11 mouse cellular contexts compared by ENCODE assay signal in genomic region chr7:46238346-46238745, GRCm38 (mm10). TPM values are rescaled to one million over a fixed set of nuclear protein-coding genes. Genes with fewer than 3 reads are reported as not detected.
DNase-seq lines count a peak whose midpoint lies in the region; ATAC-seq and TF ChIP-seq lines count a peak whose summit lies in the region.
"Had no signal": no experiment of that assay in that cellular context is flagged by ENCODE, and none has a peak within 500 bp of the region (broad histone marks: within the 10 kb centered on the region; RNA-seq: fewer than 3 reads in every experiment).

Gene Ush1c (minus strand): TSS chr7:46238503.

- 11% methylated on average over 10 of the region's 10 CpGs for WGBS in heart, embryonic 10.5 days
- 18% methylated on average over 10 of the region's 10 CpGs for WGBS in intestine, embryonic 15.5 days
- 22% methylated on average over 10 of the region's 10 CpGs for WGBS in midbrain, embryonic 14.5 days
- 41% methylated on average over 10 of the region's 10 CpGs for WGBS in thymus, adult 2 months

- H3K4me1 ChIP-seq in heart, embryonic 10.5 days = peaks cover 27% of the 10 kb centered on the region
- H3K4me1 ChIP-seq in intestine, embryonic 15.5 days (replicated peaks) = 0 out of 2 replicates have a peak, but pooled peaks cover 5% of the 10 kb centered on the region
- peaks cover 13% of the 10 kb centered on the region; the same call in 1 of the 2 replicates for H3K4me1 ChIP-seq in midbrain, embryonic 14.5 days (ENCODE audit: control insufficient read depth, insufficient read depth, low read length)
- H3K4me1 ChIP-seq in thymus, adult 2 months (replicated peaks; ENCODE audit: control insufficient read depth, insufficient read depth, low read length) = no peaks in the 10 kb centered on the region

- H3K36me3 ChIP-seq in heart, embryonic 10.5 days = no peaks in the 10 kb centered on the region
- H3K36me3 ChIP-seq in intestine, embryonic 15.5 days = no peaks in the 10 kb centered on the region
- no peaks in the 10 kb centered on the region for H3K36me3 ChIP-seq in midbrain, embryonic 14.5 days (ENCODE audit: control insufficient read depth, insufficient read depth, low read length)
- H3K36me3 ChIP-seq in thymus, adult 2 months (ENCODE audit: control insufficient read depth, insufficient read depth, low read length) = no peaks in the 10 kb centered on the region

- peak within 1 kb of the TSS; percentile 49 for H3K4me2 ChIP-seq in intestine, embryonic 15.5 days (replicated peaks)
- no peak within 1 kb of the TSS for H3K4me2 ChIP-seq in midbrain, embryonic 14.5 days (ENCODE audit: low read length)
- H3K4me2 ChIP-seq: forebrain, embryonic 13.5 days had no signal

- no peak for TF ChIP-seq CTCF in thymus, adult 2 months (IDR thresholded peaks at IDR 0.05; ENCODE audit: borderline replicate concordance, control insufficient read depth, extremely low read depth, insufficient read depth, low read length, poor library complexity)

- no peak for DNase-seq in heart, embryonic 10.5 days (ENCODE audit: low spot score)
- DNase-seq in heart, postnatal 25 days (ENCODE audit: low spot score) = no peak
- DNase-seq in embryo, embryonic 11 days = peak; percentile 34
- peak; percentile 81 to 84 for DNase-seq in kidney, postnatal 36 days
- DNase-seq in midbrain, embryonic 14.5 days = no peak
- DNase-seq in thymus, adult 2 months = no peak
- DNase-seq: right cerebral cortex, adult 18-20 months had no signal

- ATAC-seq in intestine, embryonic 15.5 days = peak; percentile 83
- no peak for ATAC-seq in midbrain, embryonic 14.5 days (ENCODE audit: low FRiP score, low TSS enrichment)
- ATAC-seq in CD4-positive, CD25-positive, alpha-beta regulatory T cell, adult 4 months = no peak
- ATAC-seq: forebrain, embryonic 13.5 days had no signal

- H3K27me3 ChIP-seq in heart, embryonic 10.5 days (ENCODE audit: insufficient read depth, poor library complexity, severe bottlenecking) = peaks cover 31% of the 10 kb centered on the region
- H3K27me3 ChIP-seq in intestine, embryonic 15.5 days (replicated peaks) = no peaks in the 10 kb centered on the region
- H3K27me3 ChIP-seq in midbrain, embryonic 14.5 days (ENCODE audit: control insufficient read depth, insufficient read depth, low read length) = no peaks in the 10 kb centered on the region
- no peaks in the 10 kb centered on the region for H3K27me3 ChIP-seq in thymus, adult 2 months (ENCODE audit: control insufficient read depth, insufficient read depth, low read length)
- H3K27me3 ChIP-seq: forebrain, embryonic 13.5 days had no signal

- intact Hi-C loops in heart, postnatal 25 days (cut with DNase I) = no loop called here

- H3K9me3 ChIP-seq in heart, embryonic 10.5 days = no peaks in the 10 kb centered on the region
- no peaks in the 10 kb centered on the region for H3K9me3 ChIP-seq in intestine, embryonic 15.5 days
- no peaks in the 10 kb centered on the region for H3K9me3 ChIP-seq in midbrain, embryonic 14.5 days (ENCODE audit: control insufficient read depth, low read length)
- H3K9me3 ChIP-seq: forebrain, embryonic 13.5 days had no signal

- TF ChIP-seq POLR2A in thymus, adult 2 months (IDR thresholded peaks at IDR 0.05; ENCODE audit: control insufficient read depth, extremely low read depth, insufficient read depth, low read length, poor library complexity) = no peak

- H3K9ac ChIP-seq in intestine, embryonic 15.5 days = peak within 1 kb of the TSS; percentile 41
- no peak within 1 kb of the TSS for H3K9ac ChIP-seq in midbrain, embryonic 14.5 days (replicated peaks; ENCODE audit: low read length)
- H3K9ac ChIP-seq: forebrain, embryonic 13.5 days had no signal

- peak within 1 kb of the TSS; percentile 65 for H3K27ac ChIP-seq in heart, embryonic 10.5 days
- peak within 1 kb of the TSS; percentile 77 for H3K27ac ChIP-seq in intestine, embryonic 15.5 days
- no peak within 1 kb of the TSS for H3K27ac ChIP-seq in midbrain, embryonic 14.5 days (replicated peaks; ENCODE audit: low read depth, low read length)
- no peak within 1 kb of the TSS for H3K27ac ChIP-seq in thymus, adult 2 months (ENCODE audit: control insufficient read depth, insufficient read depth, low read length)
- H3K27ac ChIP-seq: forebrain, embryonic 13.5 days had no signal

- peak within 1 kb of the TSS; percentile 18 for H3K4me3 ChIP-seq in heart, embryonic 10.5 days
- peak within 1 kb of the TSS; percentile 35 for H3K4me3 ChIP-seq in intestine, embryonic 15.5 days (replicated peaks)
- no peak within 1 kb of the TSS for H3K4me3 ChIP-seq in midbrain, embryonic 14.5 days (replicated peaks; ENCODE audit: low read depth, low read length)
- no peak within 1 kb of the TSS for H3K4me3 ChIP-seq in thymus, adult 2 months (ENCODE audit: control insufficient read depth, insufficient read depth, low read length)
- H3K4me3 ChIP-seq: forebrain, embryonic 13.5 days had no signal

RNA-seq across cellular contexts. Expression of gene Ush1c, which starts in this region (rescaled TPM):
- polyA plus RNA-seq in heart, embryonic 10.5 days (2016; fragmentation: Nextera tagmentation; extraction: Ambion mirVana) = 2.0 and 3.0 TPM in 2 replicates
- total RNA-seq in heart, postnatal 25 days (2021) = 1 to 10 TPM; 7.4 to 8.6 TPM
- 64.2 and 66.5 TPM in 2 replicates for polyA plus RNA-seq in intestine, embryonic 15.5 days (2015; fragmentation: Nextera tagmentation; extraction: Ambion mirVana)
- 0.83 and 1.7 TPM in 2 replicates for polyA plus RNA-seq in midbrain, embryonic 14.5 days (2014; fragmentation: Nextera tagmentation; extraction: Ambion mirVana)
- polyA plus RNA-seq in CD4-positive, CD25-positive, alpha-beta regulatory T cell, adult 4 months (2017; shearing (Covaris generic)) = not detected
- 0.20 and 0.77 TPM in 2 replicates for polyA plus RNA-seq in thymus, adult 2 months (2012; rRNA removed)
- total RNA-seq: common myeloid progenitor, adult 5-6 weeks had no signal

Comparison
In these comparisons a context has a peak if more than half of its experiments do, and no peak if none do; other contexts are left out.
1. RNA of gene Ush1c (polyA plus RNA-seq): 64.2 to 66.5 TPM in intestine, embryonic 15.5 days; 2.0 to 3.0 TPM in heart, embryonic 10.5 days, 0.83 to 1.7 TPM in midbrain, embryonic 14.5 days, 0.20 to 0.77 TPM in thymus, adult 2 months and not detected in CD4-positive, CD25-positive, alpha-beta regulatory T cell, adult 4 months; every median in the first group is over 10 times any median in the second.
2. DNase-seq: peak in embryo, embryonic 11 days (single experiment) and kidney, postnatal 36 days (2 of 2); none in heart, embryonic 10.5 days (single experiment), heart, postnatal 25 days (single experiment), midbrain, embryonic 14.5 days (single experiment) and thymus, adult 2 months (single experiment).
3. H3K27ac ChIP-seq: peak in heart, embryonic 10.5 days (single experiment) and intestine, embryonic 15.5 days (single experiment); none in midbrain, embryonic 14.5 days (single experiment) and thymus, adult 2 months (single experiment).
4. H3K4me3 ChIP-seq: peak in heart, embryonic 10.5 days (single experiment) and intestine, embryonic 15.5 days (single experiment); none in midbrain, embryonic 14.5 days (single experiment) and thymus, adult 2 months (single experiment).